Mouse (Mus musculus): Measurements from ENCODE around the gene Bnc2.

The Bnc2 gene

GRCm38 (mm10) chr4:84317421-84317820, 357.7 kb downstream of the Bnc2 start:
- no peak for DNase-seq (ENCODE audit: low spot score)

GRCm38 (mm10) chr4:84311371-84311770, 363.7 kb downstream of the Bnc2 start:
- DNase-seq (ENCODE audit: low spot score), result no peak

DNA sequence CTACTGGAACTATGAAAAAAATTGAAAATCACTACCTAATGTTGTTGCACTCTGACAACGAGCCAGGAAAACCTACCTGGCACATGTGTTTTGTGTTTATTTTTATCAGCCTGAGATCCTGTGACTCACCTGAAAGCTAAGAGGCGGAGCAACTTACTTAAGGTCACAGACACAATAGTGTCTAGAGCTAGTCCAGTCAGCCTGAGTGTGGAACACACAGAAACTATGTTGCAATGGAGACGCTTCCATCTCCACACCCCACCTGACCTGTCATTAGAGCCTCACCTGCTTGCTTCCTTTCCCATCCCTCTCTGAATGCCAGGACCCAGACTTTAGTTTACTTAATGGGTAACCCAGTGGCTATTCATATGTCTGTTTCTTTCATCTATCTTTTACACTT, 364.2 kb downstream of the Bnc2 start:
- no peak for DNase-seq (ENCODE audit: low spot score)

- no peak for DNase-seq (ENCODE audit: low spot score)
Observed at GRCm38 (mm10) chr4:84308226-84308862, 366.7 kb downstream of the Bnc2 start.

DNA sequence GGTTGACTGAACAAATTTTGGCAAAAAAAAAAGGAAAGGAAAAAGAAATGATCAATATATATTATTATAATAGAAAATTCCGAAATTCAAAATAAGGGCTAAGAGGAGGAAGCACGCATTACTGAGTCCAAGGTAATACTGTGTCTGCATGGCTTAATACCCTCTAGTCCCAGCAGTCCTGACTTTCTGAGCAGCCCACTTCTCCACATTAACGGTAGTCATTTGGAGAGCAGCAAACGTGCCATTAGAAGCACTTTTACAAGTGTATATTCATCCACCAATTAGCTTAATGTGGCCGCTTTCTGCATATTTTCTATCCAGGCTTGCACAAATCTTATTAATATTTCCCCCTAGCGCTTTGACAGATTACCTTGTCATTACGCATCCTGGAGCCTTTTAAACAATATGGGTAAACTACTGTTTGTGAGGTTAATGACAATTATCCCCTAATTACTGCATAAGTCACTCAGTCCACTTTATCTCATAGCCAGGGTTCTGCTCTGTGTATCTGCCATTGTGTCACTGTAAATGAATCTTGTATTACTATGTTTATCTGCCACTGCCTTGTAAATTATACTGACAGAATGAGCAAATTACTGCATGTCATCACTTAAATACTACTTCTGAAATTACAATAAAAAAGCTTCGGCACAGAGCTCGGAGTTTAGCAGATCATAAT, 368.0 kb downstream of the Bnc2 start:
- DNase-seq (ENCODE audit: low spot score), result no peak

GRCm38 (mm10) chr4:84302949-84303348, 372.1 kb downstream of the Bnc2 start:
- no peak for DNase-seq (ENCODE audit: low spot score)

DNA sequence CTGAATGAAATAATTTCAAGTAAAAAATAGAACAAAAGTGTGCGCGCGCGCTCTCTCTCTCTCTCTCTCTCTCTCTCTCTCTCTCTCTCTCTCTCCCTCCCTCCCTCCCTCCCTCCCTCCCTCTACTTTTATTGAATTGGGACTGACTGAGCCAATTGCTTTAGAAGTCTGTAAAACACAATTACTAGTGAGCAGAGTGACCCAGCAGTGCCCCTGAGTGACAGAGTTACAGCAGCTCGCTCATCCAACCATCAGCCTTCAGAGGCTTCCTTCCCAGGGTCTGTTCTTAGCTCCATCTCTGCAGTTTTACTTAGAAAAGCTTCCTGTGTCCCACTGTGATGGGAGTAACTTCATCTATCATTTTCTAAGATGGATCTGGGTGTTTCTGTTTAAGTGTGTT, 389.9 kb downstream of the Bnc2 start:
- DNase-seq (ENCODE audit: low spot score), result no peak

GRCm38 (mm10) chr4:84282651-84283050, 392.4 kb downstream of the Bnc2 start:
- no peak for DNase-seq (ENCODE audit: low spot score)

DNA sequence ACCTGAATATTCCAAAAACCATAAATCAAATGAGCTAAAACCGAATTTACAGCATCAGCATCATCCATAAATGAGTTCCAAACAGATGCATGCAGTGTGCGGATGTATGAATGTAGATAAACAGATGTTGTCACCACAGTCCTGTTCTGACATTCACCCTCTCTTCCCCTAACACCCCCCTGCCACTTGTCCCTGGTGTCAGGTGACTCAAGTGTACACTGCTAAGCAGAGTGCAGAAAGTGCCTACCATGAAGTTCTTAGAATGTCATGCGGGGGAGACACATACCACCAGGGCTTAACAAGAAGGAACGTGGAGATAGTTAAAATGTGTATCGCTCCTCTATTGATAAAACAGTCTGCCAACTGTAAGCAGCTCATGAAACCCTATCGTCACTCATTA, 396.9 kb downstream of the Bnc2 start:
- DNase-seq (ENCODE audit: low spot score), result no peak

GRCm38 (mm10) chr4:84276081-84276480, 399.0 kb downstream of the Bnc2 start:
- DNase-seq (ENCODE audit: low spot score), result no peak

DNA sequence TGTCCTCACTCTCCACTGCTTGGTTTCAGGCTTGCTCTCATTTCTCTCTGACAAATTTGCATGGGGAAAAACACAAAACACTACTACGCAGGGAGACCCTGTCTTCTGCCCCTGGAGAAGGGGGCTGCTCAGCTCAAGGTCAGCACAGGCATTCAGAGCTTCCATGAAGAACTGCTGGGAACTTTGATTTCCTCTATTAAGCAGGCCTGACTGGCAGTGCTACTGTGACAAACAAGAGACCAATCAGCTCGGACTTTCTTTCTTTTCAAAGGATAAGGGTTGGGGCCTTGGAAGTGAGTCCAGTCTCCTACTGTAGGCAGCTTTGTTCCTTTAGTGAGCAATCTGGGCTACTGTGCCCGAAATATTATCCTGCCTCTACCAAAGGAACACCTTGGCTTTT, 400.9 kb downstream of the Bnc2 start:
- no peak for DNase-seq (ENCODE audit: low spot score)

- DNase-seq (ENCODE audit: low spot score), result no peak
Observed at GRCm38 (mm10) chr4:84272867-84273266, 402.2 kb downstream of the Bnc2 start.

DNA sequence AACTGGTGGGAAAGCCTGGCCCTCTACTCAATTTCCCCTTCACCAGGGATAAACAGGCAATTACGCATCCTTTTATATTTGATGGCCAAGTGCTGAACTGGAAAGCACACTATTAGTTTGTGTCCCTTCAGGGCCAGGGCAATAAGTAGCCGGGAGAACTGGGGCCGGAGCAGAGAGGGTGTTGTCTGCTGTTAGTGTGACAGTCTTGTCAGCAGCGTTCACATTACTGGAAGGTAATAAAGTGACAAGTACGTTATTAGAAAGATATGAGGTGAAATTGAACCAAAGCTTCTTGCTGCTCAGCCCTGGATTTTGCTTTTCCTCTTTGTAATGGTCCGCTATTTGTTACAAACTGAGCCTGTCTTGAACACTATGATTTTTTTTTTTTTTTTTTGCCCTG, 405.2 kb downstream of the Bnc2 start:
- DNase-seq (ENCODE audit: low spot score), result no peak

DNA sequence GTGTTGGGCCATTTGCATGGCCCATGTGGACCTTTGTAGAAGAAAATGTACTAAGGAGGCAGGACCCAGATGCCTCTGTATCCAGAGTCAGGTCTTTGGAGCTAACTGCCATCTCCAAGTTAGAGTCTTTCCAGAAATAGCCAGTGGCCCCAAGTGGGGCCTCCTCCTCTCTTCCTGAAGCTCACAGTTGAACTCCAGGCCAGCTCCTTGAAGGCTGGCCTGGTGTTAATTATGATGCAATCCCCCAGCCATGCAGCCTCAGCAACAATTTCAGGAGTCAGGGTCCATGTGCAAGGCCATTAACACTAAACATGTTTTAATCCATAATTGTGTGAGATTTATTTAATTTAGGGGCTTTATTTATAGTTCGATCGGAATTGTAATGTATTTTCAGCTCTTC, 427.7 kb downstream of the Bnc2 start:
- DNase-seq (ENCODE audit: low spot score), result no peak

- no peak for DNase-seq (ENCODE audit: low spot score)
Observed at GRCm38 (mm10) chr4:84232346-84232745, 442.7 kb downstream of the Bnc2 start.

- no peak for DNase-seq (ENCODE audit: low spot score)
Observed at GRCm38 (mm10) chr4:84231251-84231650, 443.8 kb downstream of the Bnc2 start.

- no peak for DNase-seq (ENCODE audit: low spot score)
Observed at GRCm38 (mm10) chr4:84229189-84229960, 445.7 kb downstream of the Bnc2 start.

DNA sequence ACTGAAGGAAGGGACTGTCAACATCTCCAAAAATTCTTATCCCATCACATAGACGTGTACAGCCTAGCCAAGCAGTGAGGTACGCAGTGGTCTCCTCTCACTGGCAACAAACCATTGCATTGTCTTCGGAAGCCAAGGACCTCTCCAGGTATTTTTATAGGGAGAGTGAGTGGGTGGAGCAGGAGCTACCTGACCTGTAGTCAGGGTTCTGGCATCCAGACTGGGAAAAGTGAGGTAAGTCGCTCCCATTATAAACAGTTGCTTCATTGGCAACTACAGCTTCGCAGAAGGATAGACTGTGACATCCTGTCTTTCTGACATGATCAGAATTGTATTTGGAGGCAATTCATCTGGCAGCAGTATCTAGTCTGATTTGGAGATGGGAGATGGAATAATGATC, 446.5 kb downstream of the Bnc2 start:
- DNase-seq (ENCODE audit: low spot score), result no peak
